Mouse (Mus musculus) neural tube, embryonic 15.5 days (tissue): ENCODE measurements at regions not wholly inside any gene's neighbourhood (a gene's known extent, or its start where the extent isn't known, plus 50 kb on each side); places are given as distances from the start of the nearest gene placed in this dataset.
"Not testable (repeated sequence)": the region's sequence is repeated elsewhere in the genome, so short reads cannot be mapped to it uniquely, and the experiment has no call there.

Experiments
- ATAC-seq: fragments of 200-750 bp; cut with Nextera tagmentation; 2 replicates; pipeline ENCODE4 v1.8.0; 2017; ENCODE audit warnings: mild to moderate bottlenecking, moderate TSS enrichment, moderate library complexity; ENCODE audit not compliant: low FRiP score
- H3K27ac ChIP-seq: fragments of 300-500 bp; sonication (generic); replicated peaks from 2 replicates; pipeline ENCODE4 v1.5.1; 2015; ENCODE audit warnings: mild to moderate bottlenecking, inconsistent platforms
- H3K27me3 ChIP-seq: fragments of 300-500 bp; sonication (generic); replicated peaks from 2 replicates; pipeline ENCODE4 v1.6.1; 2015; ENCODE audit warnings: inconsistent platforms
- H3K36me3 ChIP-seq: fragments of 300-500 bp; sonication (generic); 2 replicates; pipeline ENCODE4 v1.6.1; 2015; ENCODE audit warnings: inconsistent platforms
- H3K4me1 ChIP-seq: fragments of 300-500 bp; sonication (generic); 2 replicates; pipeline ENCODE4 v1.6.1; 2015; ENCODE audit warnings: inconsistent platforms
- H3K4me2 ChIP-seq: fragments of 300-500 bp; sonication (generic); 2 replicates; pipeline ENCODE4 v1.6.1; 2015; ENCODE audit warnings: inconsistent platforms, mild to moderate bottlenecking, moderate library complexity
- H3K4me3 ChIP-seq: fragments of 300-500 bp; sonication (generic); replicated peaks from 2 replicates; pipeline ENCODE4 v1.5.1; 2015; ENCODE audit warnings: mild to moderate bottlenecking, inconsistent platforms
- H3K9ac ChIP-seq: fragments of 300-500 bp; sonication (generic); replicated peaks from 2 replicates; pipeline ENCODE4 v1.6.1; 2015; ENCODE audit warnings: mild to moderate bottlenecking, inconsistent platforms
- H3K9me3 ChIP-seq: fragments of 300-500 bp; sonication (generic); replicated peaks from 2 replicates; pipeline ENCODE4 v1.6.1; 2016; ENCODE audit warnings: inconsistent platforms
- WGBS: fragments of 180-500 bp; shearing (Covaris S2); methylation state at CpG from one replicate; pipeline ENCODE4 v1.1.7; 2015; ENCODE audit warnings: mixed read lengths; 5-methylcytosine and 5-hydroxymethylcytosine counted together

GRCm38 (mm10) chr8:78124248-78124647 lies 88.8 kb upstream of the Ttc29 start:
- no peak overlapping the region for H3K27ac ChIP-seq
- H3K36me3 ChIP-seq = no peaks in the 10 kb centered on the region
- no peaks in the 10 kb centered on the region for H3K9me3 ChIP-seq
- 53% methylated on average over 5 of the region's 5 CpGs for WGBS
- no peak overlapping the region for H3K4me2 ChIP-seq
- no peaks in the 10 kb centered on the region for H3K27me3 ChIP-seq
- no peak overlapping the region for H3K9ac ChIP-seq
- peaks cover 4% of the 10 kb centered on the region; the same call in 1 of the 2 replicates for H3K4me1 ChIP-seq
- no peak overlapping the region for H3K4me3 ChIP-seq
- no peak for ATAC-seq

GRCm38 (mm10) chr8:78127852-78128251 lies 85.2 kb upstream of the Ttc29 start:
- 10% methylated on average over 2 of the region's 2 CpGs for WGBS
- H3K4me1 ChIP-seq = no peaks in the 10 kb centered on the region
- no peaks in the 10 kb centered on the region for H3K27me3 ChIP-seq
- no peak for ATAC-seq
- no peaks in the 10 kb centered on the region for H3K36me3 ChIP-seq
- H3K9ac ChIP-seq = no peak overlapping the region
- no peaks in the 10 kb centered on the region for H3K9me3 ChIP-seq
- no peak overlapping the region for H3K4me3 ChIP-seq
- no peak overlapping the region for H3K27ac ChIP-seq
- no peak overlapping the region for H3K4me2 ChIP-seq

GRCm38 (mm10) chr8:78129061-78129460 lies 84.0 kb upstream of the Ttc29 start:
- Histone ChIP-seq H3K9me3 (no peaks in the 10 kb centered on the region), H3K9ac (no peak overlapping the region), H3K4me2 (no peak overlapping the region), H3K4me3 (no peak overlapping the region), H3K27me3 (no peaks in the 10 kb centered on the region), H3K4me1 (no peaks in the 10 kb centered on the region), H3K27ac (no peak overlapping the region), H3K36me3 (no peaks in the 10 kb centered on the region)
- no peak for ATAC-seq
- WGBS = 20% methylated on average over 5 of the region's 5 CpGs

DNA sequence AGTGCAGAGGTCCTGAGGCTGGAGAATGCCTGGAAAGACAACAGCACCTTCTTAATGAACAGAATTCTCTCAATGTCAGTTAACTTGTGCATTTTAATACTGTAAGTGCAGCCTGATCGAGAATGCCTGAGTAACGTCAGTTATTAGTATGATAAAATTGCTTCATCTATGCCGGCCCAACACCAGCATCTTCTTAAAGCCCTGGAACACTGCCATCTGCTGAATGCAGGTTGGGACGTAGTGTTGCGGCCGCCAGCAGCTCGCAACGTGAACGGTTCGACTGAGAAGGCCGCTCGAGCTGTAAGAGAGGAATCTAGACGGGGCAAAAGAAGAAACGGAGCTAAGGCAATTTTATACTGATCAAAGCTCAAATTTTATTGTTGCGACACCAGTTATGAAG lies 73.6 kb upstream of the Ttc29 start:
- not testable (repeated sequence) for H3K36me3 ChIP-seq, ATAC-seq, H3K27ac ChIP-seq, H3K9me3 ChIP-seq, H3K27me3 ChIP-seq, H3K4me3 ChIP-seq, H3K4me1 ChIP-seq, H3K4me2 ChIP-seq, H3K9ac ChIP-seq
- 59% methylated on average over 13 of the region's 15 CpGs for WGBS

GRCm38 (mm10) chr8:78147170-78147569 lies 65.9 kb upstream of the Ttc29 start:
- Histone ChIP-seq H3K27me3 (no peaks in the 10 kb centered on the region), H3K9me3 (no peaks in the 10 kb centered on the region), H3K9ac (no peak overlapping the region), H3K4me3 (no peak overlapping the region), H3K4me1 (no peaks in the 10 kb centered on the region), H3K27ac (no peak overlapping the region), H3K36me3 (no peaks in the 10 kb centered on the region), H3K4me2 (no peak overlapping the region)
- no peak for ATAC-seq
- WGBS = 80% methylated on average over 6 of the region's 6 CpGs

DNA sequence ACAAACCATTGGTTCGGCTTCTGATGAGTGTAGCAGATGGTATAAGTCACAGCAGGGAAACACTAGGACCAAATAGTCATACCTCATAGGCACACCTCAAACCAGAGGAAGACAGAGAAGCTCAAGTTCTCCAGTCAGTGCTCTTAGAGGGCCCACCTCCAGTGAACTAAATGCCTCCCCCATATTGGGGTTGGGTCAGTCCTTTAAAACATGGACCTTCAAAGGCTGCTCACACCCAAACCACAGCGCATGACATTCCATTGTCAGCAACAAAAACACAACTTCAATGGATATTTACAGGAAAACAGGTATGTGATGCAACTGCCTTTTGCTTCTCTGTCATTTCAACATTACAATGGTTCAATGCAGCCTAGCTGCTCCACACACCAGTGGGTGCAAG lies 65.1 kb upstream of the Ttc29 start:
- Histone ChIP-seq H3K4me1 (no peaks in the 10 kb centered on the region), H3K4me2 (no peak overlapping the region), H3K9me3 (no peaks in the 10 kb centered on the region), H3K4me3 (no peak overlapping the region), H3K36me3 (no peaks in the 10 kb centered on the region), H3K27me3 (no peaks in the 10 kb centered on the region), H3K27ac (no peak overlapping the region), H3K9ac (no peak overlapping the region)
- WGBS = 84% methylated on average over 2 of the region's 2 CpGs
- no peak for ATAC-seq

- Histone ChIP-seq H3K27ac (no peak overlapping the region), H3K4me2 (no peak overlapping the region), H3K4me1 (peaks cover 3% of the 10 kb centered on the region; the same call in 1 of the 2 replicates), H3K9me3 (no peaks in the 10 kb centered on the region), H3K9ac (no peak overlapping the region), H3K4me3 (no peak overlapping the region), H3K27me3 (no peaks in the 10 kb centered on the region), H3K36me3 (no peaks in the 10 kb centered on the region)
- WGBS = 30% methylated on average over 8 of the region's 8 CpGs
- ATAC-seq = no peak
Observed at GRCm38 (mm10) chr8:78154873-78155272, 58.2 kb upstream of the Ttc29 start.

DNA sequence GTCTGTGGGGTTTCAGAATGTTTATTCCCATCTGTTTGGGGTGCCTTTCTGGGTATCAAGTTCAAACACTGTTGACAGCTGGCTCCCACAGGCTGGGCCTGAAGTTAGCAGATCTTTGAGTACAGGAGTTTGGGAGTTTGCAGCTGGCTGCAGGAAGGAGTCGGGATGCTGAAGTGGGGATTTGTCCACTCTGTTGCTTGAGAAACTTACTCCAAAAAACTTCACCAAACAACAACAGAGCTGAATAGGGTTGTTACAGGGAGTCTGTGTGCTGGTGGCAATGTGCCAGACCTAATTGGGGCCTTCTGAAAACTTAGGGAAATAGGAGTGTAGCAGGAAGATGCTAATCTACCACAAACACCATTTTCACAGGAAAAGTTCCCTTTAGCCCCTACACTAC lies 51.1 kb upstream of the Ttc29 start:
- Histone ChIP-seq H3K27me3 (no peaks in the 10 kb centered on the region), H3K9me3 (no peaks in the 10 kb centered on the region), H3K4me2 (no peak overlapping the region), H3K36me3 (no peaks in the 10 kb centered on the region), H3K27ac (no peak overlapping the region), H3K4me1 (no peaks in the 10 kb centered on the region), H3K4me3 (no peak overlapping the region), H3K9ac (no peak overlapping the region)
- no peak for ATAC-seq
- WGBS = 39% methylated on average over 1 of the region's 1 CpGs

DNA sequence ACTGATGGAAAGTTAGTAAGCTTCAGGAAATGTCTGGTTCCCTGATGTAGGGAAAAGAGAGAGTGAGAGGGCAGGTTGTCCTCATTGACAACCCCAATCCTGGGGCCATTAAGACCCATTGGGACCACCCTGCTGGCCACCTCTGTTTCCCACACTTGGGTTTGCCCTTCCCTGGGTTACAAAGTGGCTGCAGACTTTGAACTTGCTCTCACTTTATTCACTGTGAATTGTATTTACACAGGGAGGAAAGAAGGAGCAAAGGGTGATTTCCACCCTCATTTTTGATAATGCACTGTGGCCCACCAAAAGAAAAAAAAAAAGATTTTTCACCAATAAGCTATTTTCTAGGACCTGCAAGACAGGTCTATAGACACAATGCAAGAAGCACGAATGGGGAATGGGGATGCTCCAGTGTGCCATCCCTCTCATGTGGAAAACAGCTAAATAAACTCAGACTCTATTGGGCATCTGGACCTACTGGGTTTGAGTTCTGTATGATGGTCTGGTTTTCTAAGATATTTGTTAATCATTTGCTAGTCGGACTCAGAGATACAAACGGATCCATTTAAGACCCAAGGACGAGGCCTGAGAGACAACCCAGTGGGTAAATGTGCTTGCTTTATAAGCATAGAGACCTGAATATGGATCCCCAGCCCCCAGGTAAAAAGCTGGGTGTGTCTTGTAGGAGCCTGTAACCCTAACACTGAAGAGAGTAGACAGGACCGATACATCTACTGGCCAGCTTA lies 50.2 kb upstream of the Ttc29 start:
- no peak overlapping the region for H3K27ac ChIP-seq
- H3K27me3 ChIP-seq = no peaks in the 10 kb centered on the region
- no peaks in the 10 kb centered on the region for H3K9me3 ChIP-seq
- no peak overlapping the region for H3K4me2 ChIP-seq
- WGBS = 92% methylated on average over 5 of the region's 5 CpGs
- no peaks in the 10 kb centered on the region for H3K4me1 ChIP-seq
- no peak overlapping the region for H3K4me3 ChIP-seq
- no peak overlapping the region for H3K9ac ChIP-seq
- H3K36me3 ChIP-seq = no peaks in the 10 kb centered on the region
- ATAC-seq = no peak
